Mouse (Mus musculus) G1E (cell line): Measurements from ENCODE around the gene Ccdc148. TPM values are rescaled to one million over a fixed set of nuclear protein-coding genes. Genes with fewer than 3 reads are reported as not detected.

ENCODE experiments used
- ATAC-seq: 2 replicates; pipeline ENCODE4 v1.8.0; 2016; ENCODE audit warnings: mild to moderate bottlenecking; ENCODE audit not compliant: insufficient number of reproducible peaks, poor library complexity, low FRiP score, severe bottlenecking; ENCODE audit errors: extremely low read depth
- DNase-seq: peaks from one replicate; pipeline ENCODE4 v3.0.0; 2012; ENCODE audit warnings: low spot score
- H3K27me3 ChIP-seq: 2 replicates; pipeline ENCODE4 v1.6.1; 2012; ENCODE audit warnings: mild to moderate bottlenecking, low read length, inconsistent platforms; ENCODE audit not compliant: insufficient read depth
- H3K36me3 ChIP-seq: replicated peaks from 2 replicates; pipeline ENCODE3; 2012; ENCODE audit warnings: mild to moderate bottlenecking, inconsistent platforms
- H3K4me1 ChIP-seq: 2 replicates; pipeline ENCODE4 v1.6.1; 2012; ENCODE audit warnings: low read depth, low read length, inconsistent platforms, mixed read lengths; ENCODE audit not compliant: insufficient read depth
- H3K4me3 ChIP-seq: 2 replicates; pipeline ENCODE4 v1.5.1; 2012; ENCODE audit warnings: low read depth, mild to moderate bottlenecking, inconsistent platforms, low read length, moderate library complexity, mixed read lengths
- H3K9me3 ChIP-seq: replicated peaks from 2 replicates; pipeline ENCODE4 v1.6.1; 2012; ENCODE audit warnings: inconsistent platforms
- CTCF ChIP-seq: IDR thresholded peaks from 2 replicates; pipeline ENCODE4 v1.5.1; 2012; ENCODE audit warnings: low read depth, low read length, inconsistent platforms, mixed read lengths
- GATA1 ChIP-seq: IDR thresholded peaks from 2 replicates; pipeline ENCODE4 v1.6.1; 2012; ENCODE audit warnings: borderline replicate concordance, low read length, inconsistent platforms, mixed read lengths
- GATA2 ChIP-seq: IDR thresholded peaks from 2 replicates; pipeline ENCODE4 v1.6.1; 2012; ENCODE audit warnings: low read depth, low read length, inconsistent platforms, borderline replicate concordance
- POLR2AphosphoS5 ChIP-seq: IDR thresholded peaks from 2 replicates; pipeline ENCODE4 v1.6.1; 2012; ENCODE audit warnings: low read depth, low read length, inconsistent platforms; ENCODE audit not compliant: insufficient replicate concordance
- TAL1 ChIP-seq: conservative IDR thresholded peaks from 2 replicates; pipeline ENCODE4 v1.6.1; 2012; ENCODE audit warnings: low read depth, low read length, inconsistent platforms, mixed read lengths
- polyA plus RNA-seq: library from polyadenylated mRNA; stranded (reverse); fragments of >175 nt; gene quantifications from 2 replicates; pipeline ENCODE4 v1.2.3, GENCODE M21; 2012
- total RNA-seq, 2 experiments: library from RNA; stranded (forward) in 1 of 2; stranded (reverse) in 1 of 2; fragments of 200-1000 nt in 1 of 2; fragments of >200 nt in 1 of 2; fragmentation: Nextera tagmentation in 1 of 2; gene quantifications; 2 replicates each; pipeline ENCODE4 v1.2.3; 2014 to 2017

The Ccdc148 gene
- total and polyA plus RNA-seq, 3 experiments, result 0.22 TPM; not detected in 2

DNA sequence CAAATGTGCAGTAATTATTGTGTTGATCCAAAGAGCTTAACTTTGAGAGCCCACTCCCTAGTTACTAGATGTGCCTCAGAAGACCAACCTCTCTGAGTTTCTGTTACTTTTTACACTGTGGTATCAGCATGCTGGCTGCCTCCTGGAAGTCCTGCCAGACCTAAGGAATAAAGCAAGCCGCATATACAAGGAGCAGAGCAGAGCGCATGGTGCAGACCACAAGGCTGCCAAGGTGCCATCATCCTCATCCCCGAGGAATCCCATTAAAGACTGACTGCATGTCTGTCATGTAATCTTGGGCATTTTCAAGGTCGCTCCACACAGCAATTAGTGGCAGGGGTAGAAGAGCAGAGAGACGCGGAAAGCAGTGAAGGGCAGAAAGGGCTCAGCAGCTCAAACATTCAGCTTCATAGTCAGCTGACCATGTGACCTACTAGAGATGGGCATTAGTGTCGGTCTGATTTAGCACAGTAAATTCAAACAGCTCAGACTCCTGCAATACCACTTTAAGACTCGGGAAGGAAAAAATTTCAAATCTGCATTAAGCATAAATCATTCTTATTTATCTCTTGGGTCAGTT is 110.1 kb downstream of the Ccdc148 start:
- no peaks in the 10 kb centered on the region for H3K4me1 ChIP-seq
- ATAC-seq, result no peak
- no peaks in the 10 kb centered on the region for H3K9me3 ChIP-seq

DNA sequence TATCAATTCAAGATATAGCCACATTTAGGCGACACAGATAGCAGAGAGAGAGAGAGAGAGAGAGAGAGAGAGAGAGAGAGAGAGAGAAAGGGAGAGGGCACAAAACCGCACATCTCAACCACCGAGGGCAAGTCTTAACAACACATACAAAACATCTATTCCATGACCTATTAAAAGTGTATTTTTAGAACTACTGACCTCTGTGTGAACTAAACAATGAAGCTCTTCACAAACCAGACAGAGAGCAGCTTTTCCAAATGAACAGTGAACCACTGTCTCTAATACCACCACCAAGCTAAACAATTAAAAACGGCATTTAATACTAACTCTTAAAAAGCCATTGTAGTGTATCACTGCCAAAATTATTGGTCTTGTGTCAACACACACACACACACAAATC is 110.8 kb downstream of the Ccdc148 start:
- Histone ChIP-seq H3K27me3 (0 out of 2 replicates have a peak, but pooled peaks cover 3% of the 10 kb centered on the region), H3K4me1 (no peaks in the 10 kb centered on the region), H3K9me3 (no peaks in the 10 kb centered on the region), H3K36me3 (no peaks in the 10 kb centered on the region), H3K4me3 (no peak overlapping the region)
- DNase-seq (no peak), ATAC-seq (no peak)
- TF ChIP-seq POLR2AphosphoS5, result no peak
- TF ChIP-seq TAL1, result no peak
- no peak for TF ChIP-seq CTCF
- no peak for TF ChIP-seq GATA2
- TF ChIP-seq GATA1, result no peak

More for the DNA sequence above, 110.1 kb downstream of the Ccdc148 start:
- no peak for TF ChIP-seq POLR2AphosphoS5
- no peak for TF ChIP-seq TAL1
- no peak for TF ChIP-seq GATA2
- no peak for TF ChIP-seq CTCF
- no peak for TF ChIP-seq GATA1
- H3K27me3 ChIP-seq, result 0 out of 2 replicates have a peak, but pooled peaks cover 3% of the 10 kb centered on the region
- DNase-seq, result no peak
- no peaks in the 10 kb centered on the region for H3K36me3 ChIP-seq
- no peak overlapping the region for H3K4me3 ChIP-seq

DNA sequence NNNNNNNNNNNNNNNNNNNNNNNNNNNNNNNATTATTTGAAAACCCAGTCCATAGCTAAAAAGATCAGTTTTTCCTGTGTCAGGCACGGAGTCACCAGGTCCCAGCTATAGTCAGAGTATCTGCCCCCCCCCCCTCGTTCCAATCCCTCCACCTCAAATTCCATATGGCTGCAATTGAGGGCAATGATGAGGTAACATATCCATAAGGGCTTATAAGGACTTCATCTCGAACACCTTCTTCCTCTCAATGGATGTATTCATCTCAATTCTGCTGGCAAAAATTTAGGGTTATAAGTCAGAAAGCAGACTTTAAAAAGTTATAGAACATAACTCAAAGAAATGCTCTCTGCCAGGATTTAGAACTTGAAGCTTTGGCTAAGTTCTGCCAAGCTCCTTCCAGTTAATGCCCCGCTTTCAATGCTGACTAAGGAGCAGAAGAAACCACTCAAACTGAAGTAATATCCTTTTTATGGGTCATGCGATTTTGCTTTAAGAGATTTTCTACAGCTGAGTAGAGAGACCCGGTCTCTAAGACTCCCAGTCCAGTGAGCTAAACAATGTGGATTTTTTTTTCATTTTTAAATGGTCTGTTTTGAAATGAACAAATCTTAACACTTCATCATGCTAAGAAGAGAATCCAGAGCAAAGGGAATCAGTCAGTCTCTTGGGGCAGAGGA is 111.6 kb downstream of the Ccdc148 start:
- no peak for TF ChIP-seq CTCF
- no peak for TF ChIP-seq GATA1
- no peak for TF ChIP-seq TAL1
- no peak for TF ChIP-seq POLR2AphosphoS5
- no peak for TF ChIP-seq GATA2
- no peaks in the 10 kb centered on the region for H3K9me3 ChIP-seq

DNA sequence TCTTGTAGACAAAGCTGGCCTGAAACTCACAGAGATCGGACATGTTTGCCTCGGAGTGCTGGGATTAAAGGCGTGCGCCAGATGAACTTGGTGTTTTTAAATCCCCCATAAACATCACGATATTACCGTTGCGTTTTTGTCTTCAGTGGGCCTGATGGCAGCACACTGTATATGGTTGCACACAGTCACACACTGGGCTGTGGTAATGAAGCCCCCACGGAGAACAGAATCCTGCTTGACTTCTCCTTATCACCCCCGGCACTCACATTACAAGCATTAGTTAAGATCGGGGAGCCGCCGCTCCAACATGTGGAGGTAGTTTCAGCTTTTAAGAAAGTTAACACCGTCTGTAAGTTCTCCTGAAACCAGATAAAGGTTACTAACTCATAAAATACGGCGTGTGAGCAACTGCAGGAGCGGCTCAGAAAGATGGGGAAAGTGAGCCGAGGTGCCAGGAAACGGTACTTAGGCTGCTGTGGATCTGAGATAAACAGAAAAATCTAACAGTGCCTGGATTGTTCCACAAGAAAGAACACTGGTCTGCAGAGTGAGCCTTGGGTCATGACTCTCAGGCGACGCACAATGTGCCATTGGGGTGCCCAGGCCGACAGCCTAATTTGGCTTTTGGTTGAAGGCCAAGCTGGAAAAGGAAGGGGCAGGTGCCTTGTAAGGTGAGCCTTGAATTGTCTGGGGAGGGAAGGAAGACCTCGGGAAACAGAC is 117.0 kb downstream of the Ccdc148 start:
- DNase-seq (no peak), ATAC-seq (no peak)
- H3K36me3 ChIP-seq, result no peaks in the 10 kb centered on the region
- H3K27me3 ChIP-seq, result 0 out of 2 replicates have a peak, but pooled peaks cover 3% of the 10 kb centered on the region
- TF ChIP-seq TAL1 (no peak), GATA2 (no peak)
- no peaks in the 10 kb centered on the region for H3K9me3 ChIP-seq
- no peak overlapping the region for H3K4me3 ChIP-seq
- H3K4me1 ChIP-seq, result no peaks in the 10 kb centered on the region

More for the DNA sequence above, 111.6 kb downstream of the Ccdc148 start:
- H3K27me3 ChIP-seq, result 0 out of 2 replicates have a peak, but pooled peaks cover 3% of the 10 kb centered on the region
- H3K4me1 ChIP-seq, result no peaks in the 10 kb centered on the region
- H3K36me3 ChIP-seq, result no peaks in the 10 kb centered on the region
- ATAC-seq, result no peak
- no peak overlapping the region for H3K4me3 ChIP-seq
- DNase-seq, result no peak

DNA sequence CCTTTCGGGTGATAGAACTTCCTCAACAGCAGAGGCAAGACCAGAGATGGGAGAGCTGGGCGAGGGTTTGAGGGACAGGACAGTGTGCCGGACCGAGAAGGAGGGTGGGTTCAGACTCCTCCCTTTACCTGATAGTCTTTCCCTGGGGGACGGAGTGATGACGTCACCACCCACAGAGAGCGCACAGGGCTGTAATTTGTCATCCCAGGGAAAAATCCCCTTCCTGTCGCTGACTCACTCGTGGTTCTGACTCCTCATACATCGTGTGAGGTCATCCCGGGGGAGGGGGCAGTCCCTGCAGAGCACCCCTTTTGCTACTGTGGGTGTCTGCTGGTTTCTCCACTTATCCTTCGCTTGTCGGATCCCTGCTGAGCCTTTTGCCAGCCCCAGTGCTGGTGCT is 117.9 kb downstream of the Ccdc148 start:
- ATAC-seq (no peak), DNase-seq (no peak)
- Histone ChIP-seq H3K27me3 (0 out of 2 replicates have a peak, but pooled peaks cover under 1% of the 10 kb centered on the region), H3K36me3 (no peaks in the 10 kb centered on the region), H3K9me3 (no peaks in the 10 kb centered on the region), H3K4me1 (no peaks in the 10 kb centered on the region), H3K4me3 (no peak overlapping the region)
- TF ChIP-seq GATA1, result no peak
- no peak for TF ChIP-seq CTCF
- TF ChIP-seq GATA2, result no peak
- TF ChIP-seq TAL1, result no peak
- TF ChIP-seq POLR2AphosphoS5, result no peak

DNA sequence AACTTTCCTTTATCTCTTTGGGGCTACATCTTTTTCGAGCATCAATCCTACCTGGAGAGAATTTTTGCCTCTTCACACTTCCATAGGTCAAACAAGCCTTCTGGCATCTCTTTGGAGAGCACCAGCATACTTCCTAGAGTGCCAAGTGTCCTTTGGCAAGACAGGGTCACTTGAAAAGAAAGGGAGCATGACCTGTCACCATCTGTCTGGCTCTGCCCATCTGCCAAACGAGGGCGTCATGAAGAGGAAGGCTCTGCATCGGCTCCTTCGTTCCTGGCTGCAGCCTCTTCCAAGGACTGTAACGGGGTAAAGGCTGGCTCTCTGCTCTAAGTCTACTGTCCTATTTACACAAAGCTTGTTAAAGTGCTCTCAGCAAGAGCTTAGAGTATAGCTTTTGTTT is 124.0 kb downstream of the Ccdc148 start:
- Histone ChIP-seq H3K27me3 (no peaks in the 10 kb centered on the region), H3K36me3 (no peaks in the 10 kb centered on the region), H3K9me3 (no peaks in the 10 kb centered on the region), H3K4me1 (no peaks in the 10 kb centered on the region), H3K4me3 (no peak overlapping the region)
- DNase-seq (no peak), ATAC-seq (no peak)
- no peak for TF ChIP-seq CTCF
- no peak for TF ChIP-seq POLR2AphosphoS5
- TF ChIP-seq GATA2, result no peak
- no peak for TF ChIP-seq TAL1
- no peak for TF ChIP-seq GATA1
